Mouse (Mus musculus): ENCODE measurements at regions not wholly inside any gene's neighbourhood (a gene's known extent, or its start where the extent isn't known, plus 50 kb on each side); places are given as distances from the start of the nearest gene placed in this dataset.

- DNase-seq (ENCODE audit: low spot score), result no peak
These were observed 196.8 kb upstream of the 4931429L15Rik start for GRCm38 (mm10) chr9:46516401-46517130.

GRCm38 (mm10) chr9:46512276-46513051 lies 192.7 kb upstream of the 4931429L15Rik start:
- no peak for DNase-seq (ENCODE audit: low spot score)

GRCm38 (mm10) chr9:46511307-46511706 lies 191.5 kb upstream of the 4931429L15Rik start:
- DNase-seq (ENCODE audit: low spot score), result no peak

GRCm38 (mm10) chr9:46509896-46510295 lies 190.1 kb upstream of the 4931429L15Rik start:
- no peak for DNase-seq (ENCODE audit: low spot score)

GRCm38 (mm10) chr9:46509458-46509857 lies 189.7 kb upstream of the 4931429L15Rik start:
- no peak for DNase-seq (ENCODE audit: low spot score)

- DNase-seq (ENCODE audit: low spot score), result no peak
These were observed 187.2 kb upstream of the 4931429L15Rik start for GRCm38 (mm10) chr9:46507036-46507435.

GRCm38 (mm10) chr9:46504536-46504935 lies 184.8 kb upstream of the 4931429L15Rik start:
- no peak for DNase-seq (ENCODE audit: low spot score)

- DNase-seq (ENCODE audit: low spot score), result no peak
These were observed 184.3 kb upstream of the 4931429L15Rik start for GRCm38 (mm10) chr9:46504133-46504416.

GRCm38 (mm10) chr9:46503321-46504132 lies 183.7 kb upstream of the 4931429L15Rik start:
- no peak for DNase-seq (ENCODE audit: low spot score)

GRCm38 (mm10) chr9:46499426-46499825 lies 179.6 kb upstream of the 4931429L15Rik start:
- no peak for DNase-seq (ENCODE audit: low spot score)

- DNase-seq (ENCODE audit: low spot score), result no peak
These were observed 179.1 kb upstream of the 4931429L15Rik start for GRCm38 (mm10) chr9:46498861-46499260.

- no peak for DNase-seq (ENCODE audit: low spot score)
These were observed 175.5 kb upstream of the 4931429L15Rik start for GRCm38 (mm10) chr9:46495276-46495675.

GRCm38 (mm10) chr9:46482859-46483443 lies 163.2 kb upstream of the 4931429L15Rik start:
- no peak for DNase-seq (ENCODE audit: low spot score)

- no peak for DNase-seq (ENCODE audit: low spot score)
These were observed 162.5 kb upstream of the 4931429L15Rik start for GRCm38 (mm10) chr9:46482034-46482858.

GRCm38 (mm10) chr9:46481491-46481890 lies 161.7 kb upstream of the 4931429L15Rik start:
- no peak for DNase-seq (ENCODE audit: low spot score)

- DNase-seq (ENCODE audit: low spot score), result no peak
These were observed 160.4 kb upstream of the 4931429L15Rik start for GRCm38 (mm10) chr9:46480080-46480690.

GRCm38 (mm10) chr9:46478611-46479010 lies 158.8 kb upstream of the 4931429L15Rik start:
- DNase-seq (ENCODE audit: low spot score), result no peak

GRCm38 (mm10) chr9:46476516-46476915 lies 156.7 kb upstream of the 4931429L15Rik start:
- no peak for DNase-seq (ENCODE audit: low spot score)

- no peak for DNase-seq (ENCODE audit: low spot score)
These were observed 153.9 kb upstream of the 4931429L15Rik start for GRCm38 (mm10) chr9:46473681-46474080.

- no peak for DNase-seq (ENCODE audit: low spot score)
These were observed 149.7 kb upstream of the 4931429L15Rik start for GRCm38 (mm10) chr9:46469521-46469920.

- no peak for DNase-seq (ENCODE audit: low spot score)
These were observed 148.5 kb upstream of the 4931429L15Rik start for GRCm38 (mm10) chr9:46468306-46468705.
